Mouse (Mus musculus): ENCODE measurements around the gene Prss36.

Prss36 gene

GRCm38 (mm10) chr7:127935028-127935722 is 11.3 kb downstream of the Prss36 start:
- DNase-seq (ENCODE audit: low spot score in 2 of 2) = peak; percentile 89 to 94

DNA sequence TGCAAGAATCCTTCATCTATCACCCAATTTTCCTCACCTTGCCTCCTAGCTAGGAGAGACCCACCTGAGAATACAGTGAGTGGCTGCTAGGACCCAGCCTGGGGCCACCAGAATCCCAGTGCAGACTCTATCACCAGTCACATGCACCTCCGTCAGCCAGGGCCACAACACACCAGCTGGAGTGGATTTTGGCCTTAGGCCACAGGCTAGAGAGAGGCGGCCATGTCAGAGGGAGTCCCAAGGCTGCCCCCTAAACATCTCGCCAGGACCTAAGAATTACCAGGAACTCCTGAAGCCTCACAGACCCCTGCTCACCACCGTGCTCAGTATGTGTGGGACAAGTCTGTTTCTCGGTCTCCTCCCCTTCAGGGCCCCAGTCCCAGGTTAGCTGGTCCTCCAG is 12.4 kb downstream of the Prss36 start:
- no peak for DNase-seq (ENCODE audit: low spot score in 2 of 2)

DNA sequence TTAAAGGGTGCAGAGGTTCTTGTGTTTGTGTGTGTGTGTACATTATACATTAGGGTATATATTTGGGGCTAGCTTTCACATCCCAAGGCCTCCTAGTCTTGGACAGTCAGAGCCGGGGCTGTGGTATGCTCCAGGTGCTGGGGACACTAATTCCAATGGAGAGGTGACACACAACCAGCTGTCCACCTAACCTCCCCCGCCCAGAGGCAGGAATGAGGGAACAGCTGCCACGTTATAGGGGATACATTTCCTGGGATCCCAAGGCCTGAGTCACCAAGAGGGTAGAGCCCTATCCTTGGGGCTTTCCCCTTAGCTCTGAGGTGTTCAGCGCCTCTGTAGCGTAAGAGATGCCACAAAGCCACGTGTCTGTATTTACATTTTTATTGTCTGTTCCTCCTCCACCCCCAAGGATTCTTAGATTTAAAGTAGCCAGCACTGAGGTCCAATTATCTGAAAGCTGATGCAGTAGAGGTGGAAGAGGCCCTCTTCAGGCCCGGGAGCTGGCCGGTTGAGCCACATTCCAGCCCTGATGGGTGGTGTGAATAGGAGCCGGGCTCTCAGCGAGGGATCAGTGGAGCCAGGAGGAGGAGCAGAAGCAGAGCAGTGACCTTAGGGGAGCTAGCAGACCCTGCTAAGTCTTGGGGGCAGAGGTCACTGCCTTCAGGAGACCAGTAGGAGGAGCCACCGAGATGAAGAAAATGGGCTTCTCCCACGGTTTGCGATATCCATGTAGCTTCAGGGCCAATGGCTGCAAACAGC is 14.1 kb downstream of the Prss36 start:
- no peak for DNase-seq (ENCODE audit: low spot score in 2 of 2)

GRCm38 (mm10) chr7:127931351-127932135 is 15.0 kb downstream of the Prss36 start:
- DNase-seq (ENCODE audit: low spot score in 2 of 2) = no peak

DNA sequence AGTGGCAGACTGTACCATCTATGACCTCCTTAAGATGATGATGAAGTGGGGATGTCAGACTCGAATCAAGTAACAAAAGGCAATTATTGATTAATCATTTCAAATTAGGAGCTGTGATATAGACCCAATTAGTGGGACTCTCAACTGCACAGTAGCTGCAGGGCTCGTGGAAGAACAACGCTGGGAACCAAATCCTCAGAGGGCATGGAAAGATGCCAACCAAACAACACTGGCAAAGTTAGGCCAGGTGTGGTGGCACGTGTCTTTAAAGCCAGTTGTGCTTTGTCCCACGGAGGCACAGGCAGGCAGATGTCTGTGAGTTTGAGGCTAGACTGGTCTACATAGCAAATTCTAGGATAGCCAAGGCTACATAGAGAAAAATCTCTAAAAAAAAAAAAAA is 15.9 kb downstream of the Prss36 start:
- DNase-seq (ENCODE audit: low spot score in 2 of 2) = no peak

GRCm38 (mm10) chr7:127929923-127930322 is 16.6 kb downstream of the Prss36 start, which contains the start of gene Prss8:
Gene Prss8, minus strand, starts transcription at chr7:127930104.
- DNase-seq (ENCODE audit: low spot score in 2 of 2) = no peak

DNA sequence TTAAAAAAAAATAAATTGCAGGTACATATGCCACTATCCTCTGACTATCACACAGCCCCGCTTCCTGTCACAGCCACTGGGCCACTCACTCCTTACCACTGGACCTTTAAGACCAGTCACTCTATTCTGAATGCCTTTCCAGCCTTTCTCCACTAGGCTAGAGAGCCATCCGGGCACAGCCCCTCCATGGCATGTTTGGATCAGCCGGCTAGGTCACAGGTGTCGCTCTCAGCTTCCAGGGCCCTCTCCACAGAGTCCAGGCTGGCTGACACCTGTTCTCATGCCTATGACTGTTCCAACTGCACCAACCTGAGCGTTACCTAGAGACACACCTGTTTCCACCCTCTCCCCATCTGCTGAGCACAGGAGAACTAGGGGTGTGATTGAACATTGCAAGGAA is 17.9 kb downstream of the Prss36 start:
- DNase-seq (ENCODE audit: low spot score in 2 of 2) = no peak

DNA sequence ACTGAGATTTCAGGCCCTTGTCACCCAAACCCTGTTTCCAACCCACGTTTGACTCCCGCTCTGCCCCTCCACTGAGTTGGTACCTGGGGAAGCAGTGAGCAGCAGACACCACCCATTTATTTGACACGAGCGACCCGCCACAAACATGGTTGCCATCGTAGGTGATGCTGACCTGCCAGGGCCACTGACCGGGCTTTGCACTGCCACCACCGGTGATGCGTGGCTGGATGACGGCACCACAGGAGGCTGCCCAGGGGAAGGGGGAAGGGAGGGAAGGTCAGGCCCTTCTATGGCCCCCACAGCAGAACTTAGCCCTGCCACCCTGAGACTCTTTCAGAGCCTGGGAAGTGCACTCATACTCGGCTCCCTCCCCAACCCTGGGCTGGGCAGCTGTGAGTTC is 18.8 kb downstream of the Prss36 start:
- no peak for DNase-seq (ENCODE audit: low spot score in 2 of 2)

GRCm38 (mm10) chr7:127926846-127927245 is 19.7 kb downstream of the Prss36 start:
- DNase-seq (ENCODE audit: low spot score in 2 of 2) = no peak

- no peak for DNase-seq (ENCODE audit: low spot score in 2 of 2)
These were observed 20.5 kb downstream of the Prss36 start for GRCm38 (mm10) chr7:127926066-127926465.

DNA sequence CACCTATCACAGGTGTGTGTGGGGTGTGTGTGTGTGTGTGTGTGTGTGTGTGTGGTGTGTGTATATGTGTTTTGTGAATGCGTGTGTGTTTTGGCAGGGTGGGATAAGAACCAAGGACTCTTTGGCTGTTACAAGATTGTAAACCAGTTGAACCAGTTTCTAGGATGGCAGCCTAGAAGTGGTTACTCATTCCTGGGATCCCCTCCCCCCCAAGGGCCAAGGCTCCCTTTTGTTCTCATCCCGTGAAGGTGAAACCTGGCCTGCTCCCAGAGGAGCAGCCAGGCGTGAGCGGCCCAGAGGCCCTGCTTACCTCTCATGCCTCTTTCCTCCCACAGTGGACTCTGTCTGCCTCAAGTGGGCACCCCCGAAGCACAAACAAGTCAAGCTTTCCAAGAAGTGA is 21.3 kb downstream of the Prss36 start:
- no peak for DNase-seq (ENCODE audit: low spot score in 2 of 2)

- DNase-seq (ENCODE audit: low spot score in 2 of 2) = no peak
These were observed 22.8 kb downstream of the Prss36 start for GRCm38 (mm10) chr7:127923714-127924113.

GRCm38 (mm10) chr7:127922451-127923275 is 23.9 kb downstream of the Prss36 start:
- no peak for DNase-seq (ENCODE audit: low spot score in 2 of 2)

- no peak for DNase-seq (ENCODE audit: low spot score in 2 of 2)
These were observed 25.0 kb downstream of the Prss36 start for GRCm38 (mm10) chr7:127921516-127921915.

DNA sequence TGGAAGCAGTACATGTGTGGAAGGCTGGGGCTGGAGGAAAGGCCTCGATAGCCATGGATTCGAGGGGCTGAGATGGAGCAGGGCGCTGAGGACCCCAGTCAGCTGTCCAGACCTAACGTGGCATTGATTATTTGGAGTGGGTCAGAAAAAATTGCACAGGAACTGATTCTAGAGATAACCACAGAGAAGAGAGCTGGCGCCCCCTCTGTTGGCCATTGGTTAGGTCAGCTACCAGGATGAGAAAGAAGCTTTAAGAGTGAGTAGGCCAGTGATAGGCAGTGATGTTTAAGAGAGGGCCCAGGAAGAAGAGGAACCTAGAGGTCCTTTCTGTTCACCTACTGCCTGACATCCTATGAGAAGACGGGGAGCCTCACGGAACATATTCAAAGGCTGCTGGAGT is 27.2 kb downstream of the Prss36 start:
- DNase-seq (ENCODE audit: low spot score in 2 of 2) = peak in 1 of 2 experiments; percentile 39

GRCm38 (mm10) chr7:127918203-127918602 is 28.3 kb downstream of the Prss36 start:
- peak; percentile 30 to 63 for DNase-seq (ENCODE audit: low spot score in 2 of 2)

- DNase-seq (ENCODE audit: low spot score in 2 of 2) = no peak
These were observed 31.2 kb downstream of the Prss36 start for GRCm38 (mm10) chr7:127915293-127915692.

- no peak for DNase-seq (ENCODE audit: low spot score in 2 of 2)
These were observed 33.6 kb downstream of the Prss36 start for GRCm38 (mm10) chr7:127912938-127913337.

- peak; percentile 68 to 75 for DNase-seq (ENCODE audit: low spot score in 2 of 2)
These were observed 34.2 kb downstream of the Prss36 start, which contains the start of gene Kat8 for GRCm38 (mm10) chr7:127912190-127912871. Gene Kat8, plus strand, starts transcription at chr7:127912516.

GRCm38 (mm10) chr7:127908656-127909055 is 37.9 kb downstream of the Prss36 start:
- DNase-seq (ENCODE audit: low spot score in 2 of 2) = no peak

GRCm38 (mm10) chr7:127907939-127908338 is 38.6 kb downstream of the Prss36 start:
- DNase-seq (ENCODE audit: low spot score in 2 of 2) = no peak
